Mouse (Mus musculus): Measurements from ENCODE around the gene C2cd6. TPM values are rescaled to one million over a fixed set of nuclear protein-coding genes. Genes with fewer than 3 reads are reported as not detected.

The C2cd6 gene
- polyA plus RNA-seq (2012; rRNA removed), result not detected in 2 replicates

GRCm38 (mm10) chr1:59094705-59095104 is at the start of gene C2cd6:
C2cd6 (minus strand) TSS chr1:59094900.

GRCm38 (mm10) chr1:59119720-59120457 is 25.2 kb upstream of the C2cd6 start, which contains the start of gene Tmem237:
Tmem237 (minus strand) TSS chr1:59120408.

Other genes with a start within 250 kb of the C2cd6 start
- 41.0 and 57.1 TPM in 2 replicates for gene Trak2, start 121.5 kb downstream of the C2cd6 start, polyA plus RNA-seq (2012; rRNA removed)
- gene Stradb, start 121.4 kb downstream of the C2cd6 start, polyA plus RNA-seq (2012; rRNA removed), result 14.8 and 18.7 TPM in 2 replicates
- gene Tmem237, start 25.5 kb upstream of the C2cd6 start, polyA plus RNA-seq (2012; rRNA removed), result 4.2 and 4.9 TPM in 2 replicates
- gene Mpp4, start 68.5 kb upstream of the C2cd6 start, polyA plus RNA-seq (2012; rRNA removed), result 0.48 and 0.49 TPM in 2 replicates
- 3.5 and 3.9 TPM in 2 replicates for gene Als2, start 142.3 kb upstream of the C2cd6 start, polyA plus RNA-seq (2012; rRNA removed)
- gene Cdk15, start 162.0 kb upstream of the C2cd6 start, polyA plus RNA-seq (2012; rRNA removed), result 0.02 TPM in 1 of 2 replicates, not detected in the other